Mouse (Mus musculus) c-Kit-positive CD71-positive TER-119-positive erythroid progenitor cells, embryonic 14.5 days (primary cell): ENCODE data around the gene Ing4.

Experiments
- DNase-seq: peaks from one replicate; pipeline ENCODE4 v3.0.0-alpha.2; 2013; ENCODE audit warnings: low spot score

Ing4 gene

DNA sequence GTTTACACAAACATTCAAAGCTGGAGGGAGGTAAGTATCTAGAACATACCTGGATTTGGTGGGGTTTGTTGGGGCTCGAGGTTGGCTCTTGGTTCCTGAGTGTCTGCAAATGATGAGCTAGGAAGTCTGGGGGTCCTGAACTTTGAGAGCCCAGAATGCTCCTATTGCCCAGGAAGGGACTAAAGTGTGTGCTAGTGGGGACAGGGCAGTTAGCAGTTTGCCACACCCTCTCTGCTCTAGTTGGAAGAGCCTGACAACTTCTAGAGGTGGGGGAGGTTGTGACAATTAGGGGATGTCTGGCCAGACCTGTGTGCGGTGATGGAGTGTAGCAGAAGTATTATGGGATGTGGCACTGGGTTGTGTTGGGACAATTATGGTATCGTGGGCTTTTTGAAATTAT is 55.3 kb downstream of the Ing4 start:
- DNase-seq = no peak

GRCm38 (mm10) chr6:125095391-125096278 is 56.1 kb downstream of the Ing4 start, which contains the start of gene Chd4:
Gene Chd4 (plus strand): TSS chr6:125095981.
- peak; percentile 91 for DNase-seq

DNA sequence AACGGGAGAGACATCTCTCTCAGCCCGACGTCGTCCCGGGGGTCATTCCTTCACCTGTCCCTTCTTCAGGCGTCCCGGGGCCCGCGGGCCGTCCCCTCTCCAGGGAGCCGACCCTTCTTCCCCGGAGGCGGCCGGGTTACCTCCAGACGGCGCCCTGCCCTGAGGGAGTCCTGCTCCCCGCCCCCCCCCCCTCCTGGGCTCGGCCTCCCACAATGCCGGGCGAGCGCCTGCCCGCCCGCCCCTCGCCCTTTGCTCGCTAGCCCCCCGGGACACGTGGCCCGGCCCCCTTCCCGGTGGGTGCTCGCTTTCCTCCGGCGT is 56.7 kb downstream of the Ing4 start:
- no peak for DNase-seq

DNA sequence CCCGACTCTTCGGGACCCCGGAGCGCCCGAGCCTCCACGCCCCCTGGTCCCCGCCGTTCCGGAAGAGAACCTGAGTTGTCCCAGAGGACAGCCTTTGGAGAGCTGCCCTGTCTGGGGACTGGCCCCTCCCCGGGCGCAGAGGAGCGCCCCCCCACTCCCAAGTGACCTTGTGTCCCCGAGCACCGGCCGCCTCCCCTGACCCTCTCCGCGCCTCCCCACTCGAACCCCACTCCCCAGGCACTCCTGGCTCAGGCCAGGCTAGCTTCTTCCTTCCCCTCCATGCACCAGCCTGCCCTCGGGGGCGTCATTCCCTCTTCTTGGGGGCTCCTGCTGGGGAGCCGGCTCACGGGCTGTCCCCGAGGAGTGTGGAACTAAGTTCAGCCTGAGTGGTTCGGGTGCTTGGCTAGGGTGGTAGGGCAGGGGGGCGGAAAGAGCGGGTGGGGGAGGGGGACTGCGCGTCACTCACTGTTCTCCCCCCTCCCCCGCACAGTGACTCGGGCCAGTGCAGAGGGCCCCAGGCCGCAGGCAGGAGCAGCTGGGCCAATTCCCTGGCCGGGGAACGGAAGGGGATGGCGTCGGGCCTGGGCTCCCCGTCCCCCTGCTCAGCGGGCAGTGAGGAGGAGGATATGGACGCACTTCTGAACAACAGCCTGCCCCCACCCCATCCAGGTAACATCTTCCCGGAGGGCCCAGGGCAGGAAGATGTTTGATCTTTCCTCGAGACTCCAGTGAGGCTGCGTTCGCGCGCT is 57.2 kb downstream of the Ing4 start:
- no peak for DNase-seq

- no peak for DNase-seq
Observed at GRCm38 (mm10) chr6:125097346-125097689, 57.8 kb downstream of the Ing4 start.

GRCm38 (mm10) chr6:125097951-125098350 is 58.4 kb downstream of the Ing4 start:
- DNase-seq = no peak

DNA sequence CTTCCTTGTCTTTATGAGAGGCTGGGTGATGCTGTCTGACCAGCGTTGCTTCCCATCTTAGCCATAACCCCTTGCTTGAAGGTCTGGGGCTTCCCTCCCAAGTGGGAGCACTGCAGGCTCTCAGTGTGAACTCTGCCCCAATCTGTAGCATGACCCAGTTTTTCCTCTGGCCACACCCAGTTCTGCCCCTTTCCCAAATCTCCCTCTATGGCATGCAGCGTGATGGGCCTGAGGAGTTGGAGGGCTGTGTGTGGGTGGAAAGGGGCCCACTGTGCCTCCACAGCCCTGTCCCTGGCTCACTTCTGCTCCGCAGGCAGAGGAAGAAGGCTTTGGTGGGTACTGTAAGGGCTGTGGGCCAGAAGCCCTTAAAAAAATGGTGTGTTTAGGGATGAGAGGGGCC is 59.0 kb downstream of the Ing4 start:
- DNase-seq = no peak
